Mouse (Mus musculus): ENCODE measurements around the gene Dnajc19.
A peak's percentile ranks its signal among the peaks of the same experiment; 100 is the strongest.

DNA sequence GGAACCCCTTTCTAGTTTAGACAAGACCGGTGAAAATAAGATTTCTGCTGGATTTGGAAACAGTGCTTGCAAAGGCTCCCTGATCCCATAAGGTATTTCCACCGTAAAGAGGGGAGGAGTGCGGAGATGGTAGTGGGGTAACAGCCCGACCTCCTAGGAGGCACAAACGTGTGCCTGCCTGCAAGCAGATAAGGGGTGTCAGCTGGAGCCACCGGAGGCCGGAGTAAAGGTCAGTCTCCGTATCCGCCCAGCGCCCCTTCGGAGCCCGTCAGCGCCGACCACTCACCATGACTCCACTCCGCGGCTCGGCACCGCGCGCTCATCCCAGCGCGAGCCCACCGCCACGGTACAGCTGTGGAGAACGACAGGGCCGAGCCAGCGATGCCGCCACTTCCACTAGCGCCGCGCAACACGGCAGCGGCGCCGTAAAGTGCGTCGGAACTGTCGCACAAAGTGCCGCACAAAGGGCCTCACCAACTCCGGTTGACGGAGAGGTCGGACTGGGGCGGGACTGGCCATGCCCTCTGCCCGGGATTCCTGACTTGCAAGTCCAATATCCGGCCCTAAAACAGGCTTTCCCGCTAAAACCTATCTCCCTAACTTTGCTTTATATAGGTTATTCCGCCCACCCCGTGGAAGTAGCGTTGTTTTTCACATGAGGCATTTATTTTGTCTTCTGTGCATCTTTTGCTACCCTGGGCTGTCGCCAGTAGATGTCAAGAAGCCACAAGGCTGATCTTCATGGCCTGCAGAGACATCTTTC is at the start of gene Dnajc19:
- TF ChIP-seq TAL1 (IDR thresholded peaks at IDR 0.05; ENCODE audit: low read length) (no peak), GATA1 (IDR thresholded peaks at IDR 0.05; ENCODE audit: low read length) (0 out of 2 replicates have a peak, but pooled peaks have one; percentile 40)
